Mouse (Mus musculus) CH12.LX (cell line): ENCODE measurements around the gene Nfe2l2. TPM values are rescaled to one million over a fixed set of nuclear protein-coding genes. Genes with fewer than 3 reads are reported as not detected.

ENCODE experiments used
- DNase-seq: peaks from one replicate; pipeline ENCODE4 v3.0.0-alpha.2; 2013; ENCODE audit errors: extremely low read depth
- H3K27ac ChIP-seq: 2 replicates; pipeline ENCODE4 v1.5.1; 2012; ENCODE audit warnings: low read depth, mild to moderate bottlenecking, control low read depth, moderate library complexity; ENCODE audit not compliant: insufficient read depth
- H3K27me3 ChIP-seq: replicated peaks from 2 replicates; pipeline ENCODE3; 2012; ENCODE audit warnings: inconsistent platforms
- H3K36me3 ChIP-seq, 2 experiments: replicated peaks in 1 of 2; 2 replicates each; pipeline versions ENCODE3 to v1.6.1; 2012; ENCODE audit warnings: inconsistent platforms in 1 of 2, low read length in 1 of 2, mild to moderate bottlenecking in 1 of 2, mixed read lengths in 1 of 2, moderate library complexity in 1 of 2; ENCODE audit not compliant: control insufficient read depth in 1 of 2, insufficient read depth in 1 of 2
- H3K4me1 ChIP-seq, 2 experiments: 2 replicates each; pipeline ENCODE4 v1.6.1; 2012; ENCODE audit warnings: inconsistent platforms in 1 of 2, moderate library complexity in 1 of 2; ENCODE audit not compliant: insufficient read depth in 2 of 2, control insufficient read depth in 1 of 2
- H3K4me2 ChIP-seq: 2 replicates; pipeline ENCODE4 v1.6.1; 2012; ENCODE audit warnings: low read depth, mild to moderate bottlenecking, control low read depth; ENCODE audit not compliant: poor library complexity, insufficient read depth, severe bottlenecking
- H3K4me3 ChIP-seq, 3 experiments: fragments of 150-350 bp in 1 of 3; sonication (generic) in 1 of 3; replicated peaks in 1 of 3; 2 replicates each; pipeline versions ENCODE3 to v1.5.1; 2011 to 2012; ENCODE audit warnings: low read depth in 2 of 3, low read length in 2 of 3, mild to moderate bottlenecking in 2 of 3, moderate library complexity in 2 of 3, control low read depth in 1 of 3, improper control_type of control experiment in 1 of 3, inconsistent platforms in 1 of 3, mixed read lengths in 1 of 3; ENCODE audit not compliant: poor library complexity in 1 of 3
- H3K79me2 ChIP-seq: replicated peaks from 2 replicates; pipeline ENCODE4 v1.6.1; 2012; ENCODE audit warnings: mild to moderate bottlenecking, moderate library complexity; ENCODE audit not compliant: control insufficient read depth, poor library complexity, insufficient read depth, severe bottlenecking; ENCODE audit errors: extremely low read depth
- H3K9ac ChIP-seq: 2 replicates; pipeline ENCODE4 v1.6.1; 2012; ENCODE audit warnings: low read depth, mild to moderate bottlenecking, control low read depth, moderate library complexity; ENCODE audit not compliant: insufficient read depth
- H3K9me3 ChIP-seq: replicated peaks from 2 replicates; pipeline ENCODE3; 2012; ENCODE audit warnings: low read length, inconsistent platforms, mixed read lengths
- BHLHE40 ChIP-seq: IDR thresholded peaks from 2 replicates; pipeline ENCODE4 v1.6.1; 2011; ENCODE audit warnings: mild to moderate bottlenecking, low read depth, low read length, improper control_type of control experiment
- CHD1 ChIP-seq: IDR thresholded peaks from 2 replicates; pipeline ENCODE4 v1.6.1; 2012; ENCODE audit warnings: low read depth, low read length, improper control_type of control experiment, inconsistent platforms
- E2F4 ChIP-seq: IDR thresholded peaks from 2 replicates; pipeline ENCODE4 v1.6.1; 2011; ENCODE audit warnings: low read depth, low read length, improper control_type of control experiment; ENCODE audit not compliant: insufficient replicate concordance
- ETS1 ChIP-seq: conservative IDR thresholded peaks from 2 replicates; pipeline ENCODE4 v1.6.1; 2012; ENCODE audit warnings: low read depth, mild to moderate bottlenecking, inconsistent platforms, low read length, improper control_type of control experiment, moderate library complexity
- GABPA ChIP-seq: IDR thresholded peaks from 2 replicates; pipeline ENCODE4 v1.6.1; 2012; ENCODE audit warnings: low read depth, low read length, improper control_type of control experiment, inconsistent platforms; ENCODE audit not compliant: insufficient replicate concordance
- HCFC1 ChIP-seq: IDR thresholded peaks from 2 replicates; pipeline ENCODE4 v1.6.1; 2012; ENCODE audit warnings: low read depth, mild to moderate bottlenecking, inconsistent platforms, low read length, improper control_type of control experiment
- IRF4 ChIP-seq: IDR thresholded peaks from 2 replicates; pipeline ENCODE4 v1.6.1; 2014; ENCODE audit warnings: low read depth, mild to moderate bottlenecking, inconsistent platforms, low read length, improper control_type of control experiment
- JUN ChIP-seq: IDR thresholded peaks from 2 replicates; pipeline ENCODE4 v1.6.1; 2011; ENCODE audit warnings: low read depth, mild to moderate bottlenecking, low read length, improper control_type of control experiment, moderate library complexity; ENCODE audit not compliant: insufficient read depth
- JUND ChIP-seq: conservative IDR thresholded peaks from 2 replicates; pipeline ENCODE4 v1.6.1; 2011; ENCODE audit warnings: low read depth, low read length, improper control_type of control experiment
- MAFK ChIP-seq: IDR thresholded peaks from 2 replicates; pipeline ENCODE4 v1.6.1; 2011; ENCODE audit warnings: low read length, improper control_type of control experiment; ENCODE audit not compliant: insufficient replicate concordance
- MAX ChIP-seq: IDR thresholded peaks from 2 replicates; pipeline ENCODE4 v1.6.1; 2011; ENCODE audit warnings: low read length, improper control_type of control experiment
- MAZ ChIP-seq: IDR thresholded peaks from 2 replicates; pipeline ENCODE4 v1.6.1; 2012; ENCODE audit warnings: low read depth, mild to moderate bottlenecking, inconsistent platforms, low read length, improper control_type of control experiment, moderate library complexity
- MXI1 ChIP-seq: IDR thresholded peaks from 2 replicates; pipeline ENCODE4 v1.6.1; 2011; ENCODE audit warnings: mild to moderate bottlenecking, low read depth, low read length, improper control_type of control experiment
- MYC ChIP-seq: IDR thresholded peaks from 2 replicates; pipeline ENCODE4 v1.6.1; 2011; ENCODE audit warnings: low read depth, mild to moderate bottlenecking, improper control_type of control experiment, low read length
- NELFE ChIP-seq: IDR thresholded peaks from 2 replicates; pipeline ENCODE4 v1.6.1; 2011; ENCODE audit warnings: low read depth, low read length, improper control_type of control experiment
- NRF1 ChIP-seq: IDR thresholded peaks from 2 replicates; pipeline ENCODE4 v1.6.1; 2014; ENCODE audit warnings: low read depth, mild to moderate bottlenecking, inconsistent platforms, low read length, improper control_type of control experiment, moderate library complexity
- POLR2A ChIP-seq: IDR thresholded peaks from 2 replicates; pipeline ENCODE4 v1.6.1; 2011; ENCODE audit warnings: low read depth, mild to moderate bottlenecking, improper control_type of control experiment, low read length
- POLR2AphosphoS2 ChIP-seq: IDR thresholded peaks from 2 replicates; pipeline ENCODE4 v1.6.1; 2011; ENCODE audit warnings: low read depth, low read length, improper control_type of control experiment
- RAD21 ChIP-seq: IDR thresholded peaks from 2 replicates; pipeline ENCODE4 v1.6.1; 2011; ENCODE audit warnings: low read depth, mild to moderate bottlenecking, low read length, improper control_type of control experiment, moderate library complexity
- RCOR1 ChIP-seq: conservative IDR thresholded peaks from 2 replicates; pipeline ENCODE4 v1.6.1; 2012; ENCODE audit warnings: low read depth, mild to moderate bottlenecking, inconsistent platforms, low read length, improper control_type of control experiment
- TBP ChIP-seq: conservative IDR thresholded peaks from 2 replicates; pipeline ENCODE4 v1.6.1; 2011; ENCODE audit warnings: low read depth, low read length, improper control_type of control experiment
- TCF12 ChIP-seq: IDR thresholded peaks from 2 replicates; pipeline ENCODE4 v1.6.1; 2014; ENCODE audit warnings: low read depth, mild to moderate bottlenecking, inconsistent platforms, low read length, improper control_type of control experiment
- UBTF ChIP-seq: IDR thresholded peaks from 2 replicates; pipeline ENCODE4 v1.6.1; 2012; ENCODE audit warnings: low read depth, mild to moderate bottlenecking, inconsistent platforms, low read length, improper control_type of control experiment, moderate library complexity
- USF2 ChIP-seq: conservative IDR thresholded peaks from 2 replicates; pipeline ENCODE4 v1.6.1; 2011; ENCODE audit warnings: low read depth, low read length, improper control_type of control experiment
- ZKSCAN1 ChIP-seq: IDR thresholded peaks from 2 replicates; pipeline ENCODE4 v1.6.1; 2012; ENCODE audit warnings: low read depth, inconsistent platforms, low read length, improper control_type of control experiment, borderline replicate concordance
- ZMIZ1 ChIP-seq: IDR thresholded peaks from 2 replicates; pipeline ENCODE4 v1.6.1; 2012; ENCODE audit warnings: low read depth, mild to moderate bottlenecking, inconsistent platforms, low read length, improper control_type of control experiment
- ZNF384 ChIP-seq: IDR thresholded peaks from 2 replicates; pipeline ENCODE4 v1.6.1; 2012; ENCODE audit warnings: low read depth, low read length, improper control_type of control experiment, inconsistent platforms
- dilution Hi-C: fragments of 300-500 bp; cut with MboI; formaldehyde crosslinking; loops from 2 replicates; pipeline ENCODE4 v1.14.3; 2020; ENCODE audit warnings: low sequenced_read_pairs; ENCODE audit not compliant: extremely low pct_unique_long_range_greater_than_20kb, extremely low pct_ligation_motif_present
- in situ Hi-C: fragments of 300-500 bp; cut with MboI; formaldehyde crosslinking; loops from 3 replicates; pipeline ENCODE4 v1.14.3; 2019; ENCODE audit warnings: low sequenced_read_pairs, low pct_ligation_motif_present, low pct_unique_long_range_greater_than_20kb, mixed read lengths
- polyA plus RNA-seq: library from polyadenylated mRNA; unstranded; fragments of >175 nt; gene quantifications from 2 replicates; pipeline ENCODE4 v1.2.1, GENCODE M21; 2012; ENCODE audit warnings: low read depth; ENCODE audit not compliant: insufficient read length
- total RNA-seq, 2 experiments: library from RNA; depleted of rRNA; stranded (reverse); fragments of 300-350 nt in 1 of 2; fragments of >200 nt in 1 of 2; gene quantifications; 2 replicates each; pipeline ENCODE4 v1.2.3; 2012 to 2014

Nfe2l2 gene
- total and polyA plus RNA-seq, 3 experiments: 11.6 to 32.6 (median 21.7) TPM

- Histone ChIP-seq H3K27me3 (no peaks in the 10 kb centered on the region), H3K36me3 (no peaks in the 10 kb centered on the region), H3K4me1 (peaks cover under 1 to 11% of the 10 kb centered on the region in 2 experiments; a peak in 3 of 4 replicates), H3K4me2 (no peak overlapping the region), H3K9me3 (no peaks in the 10 kb centered on the region), H3K4me3 (no peak overlapping the region), H3K27ac (no peak overlapping the region), H3K9ac (no peak overlapping the region), H3K79me2 (no peaks in the 10 kb centered on the region)
- no peak for DNase-seq
- dilution Hi-C loops (no loop called here), in situ Hi-C loops (loop anchor here (5.0 kb wide), 1 partner anchor 42 kb away; no protein-coding TSS in a partner anchor)
- no peak for TF ChIP-seq RCOR1
- TF ChIP-seq NELFE: no peak
- no peak for TF ChIP-seq JUN
- no peak for TF ChIP-seq TCF12
- TF ChIP-seq ZNF384: no peak
- TF ChIP-seq ETS1: no peak
- no peak for TF ChIP-seq ZMIZ1
- no peak for TF ChIP-seq E2F4
- TF ChIP-seq POLR2A: no peak
- TF ChIP-seq HCFC1: no peak
- no peak for TF ChIP-seq POLR2AphosphoS2
- no peak for TF ChIP-seq MXI1
- TF ChIP-seq USF2: no peak
- no peak for TF ChIP-seq RAD21
- TF ChIP-seq ZKSCAN1: no peak
- TF ChIP-seq UBTF: no peak
- no peak for TF ChIP-seq BHLHE40
- TF ChIP-seq NRF1: no peak
- TF ChIP-seq IRF4: no peak
- TF ChIP-seq GABPA: no peak
Measured at GRCm38 (mm10) chr2:75724863-75725445, 20.5 kb upstream of the Nfe2l2 start.

GRCm38 (mm10) chr2:75723481-75723880 is 19.0 kb upstream of the Nfe2l2 start:
- no peaks in the 10 kb centered on the region for H3K27me3 ChIP-seq
- H3K9me3 ChIP-seq: no peaks in the 10 kb centered on the region
- H3K36me3 ChIP-seq: no peaks in the 10 kb centered on the region
- dilution Hi-C loops: no loop called here
- no peak overlapping the region for H3K4me3 ChIP-seq
- in situ Hi-C loops: loop anchor here (5.0 kb wide), 1 partner anchor 44 kb away; no protein-coding TSS in a partner anchor
- H3K4me1 ChIP-seq: peaks cover 4 to 14% of the 10 kb centered on the region in 2 experiments; a peak in 3 of 4 replicates
- H3K9ac ChIP-seq: no peak overlapping the region
- no peaks in the 10 kb centered on the region for H3K79me2 ChIP-seq
- TF ChIP-seq MYC (no peak), MAX (no peak), JUND (no peak), GABPA (no peak), RAD21 (no peak), POLR2AphosphoS2 (no peak), CHD1 (no peak), HCFC1 (no peak), ZMIZ1 (no peak), MXI1 (no peak), TCF12 (no peak), TBP (no peak), ZKSCAN1 (no peak), MAZ (no peak), MAFK (no peak), E2F4 (no peak), NELFE (no peak)
- no peak for DNase-seq
- H3K27ac ChIP-seq: no peak overlapping the region
- H3K4me2 ChIP-seq: no peak overlapping the region
